Mouse (Mus musculus) heart, embryonic 16.5 days (tissue): ENCODE measurements at regions not wholly inside any gene's neighbourhood (a gene's known extent, or its start where the extent isn't known, plus 50 kb on each side); places are given as distances from the start of the nearest gene placed in this dataset.

Source experiments
- ATAC-seq: fragments of 200-750 bp; cut with Nextera tagmentation; replicated peaks from 2 replicates; pipeline ENCODE4 v1.8.0; 2017; ENCODE audit warnings: moderate number of reproducible peaks; ENCODE audit not compliant: insufficient read depth, low FRiP score; ENCODE audit errors: extremely low read depth
- H3K27ac ChIP-seq: fragments of 300-500 bp; sonication (generic); 2 replicates; pipeline ENCODE4 v1.5.1; 2014; ENCODE audit warnings: mild to moderate bottlenecking, low read length, control low read depth, moderate library complexity
- H3K27me3 ChIP-seq: fragments of 300-500 bp; sonication (generic); 2 replicates; pipeline ENCODE4 v1.6.1; 2014; ENCODE audit warnings: low read length, mixed read lengths; ENCODE audit not compliant: control insufficient read depth, insufficient read depth
- H3K36me3 ChIP-seq: fragments of 300-500 bp; sonication (generic); 2 replicates; pipeline ENCODE4 v1.6.1; 2014; ENCODE audit not compliant: control insufficient read depth, insufficient read depth
- H3K4me1 ChIP-seq: fragments of 300-500 bp; sonication (generic); 2 replicates; pipeline ENCODE4 v1.6.1; 2014; ENCODE audit warnings: low read length, mixed read lengths; ENCODE audit not compliant: control insufficient read depth, insufficient read depth
- H3K4me2 ChIP-seq: fragments of 300-500 bp; sonication (generic); 2 replicates; pipeline ENCODE4 v1.6.1; 2014; ENCODE audit warnings: low read depth, mild to moderate bottlenecking, control low read depth, low read length
- H3K4me3 ChIP-seq: fragments of 300-500 bp; sonication (generic); 2 replicates; pipeline ENCODE4 v1.5.1; 2014; ENCODE audit warnings: mild to moderate bottlenecking, control low read depth, low read length
- H3K9ac ChIP-seq: fragments of 300-500 bp; sonication (generic); 2 replicates; pipeline ENCODE4 v1.6.1; 2014; ENCODE audit warnings: low read length, control low read depth
- H3K9me3 ChIP-seq: fragments of 300-500 bp; sonication (generic); replicated peaks from 2 replicates; pipeline ENCODE4 v1.6.1; 2016; ENCODE audit warnings: low read length; ENCODE audit not compliant: control insufficient read depth
- WGBS: fragments of 180-500 bp; shearing (Covaris S2); extraction: QIAGEN DNeasy Blood & Tissue Kit; methylation state at CpG from one replicate; pipeline ENCODE4 v1.1.7; 2014; 5-methylcytosine and 5-hydroxymethylcytosine counted together

DNA sequence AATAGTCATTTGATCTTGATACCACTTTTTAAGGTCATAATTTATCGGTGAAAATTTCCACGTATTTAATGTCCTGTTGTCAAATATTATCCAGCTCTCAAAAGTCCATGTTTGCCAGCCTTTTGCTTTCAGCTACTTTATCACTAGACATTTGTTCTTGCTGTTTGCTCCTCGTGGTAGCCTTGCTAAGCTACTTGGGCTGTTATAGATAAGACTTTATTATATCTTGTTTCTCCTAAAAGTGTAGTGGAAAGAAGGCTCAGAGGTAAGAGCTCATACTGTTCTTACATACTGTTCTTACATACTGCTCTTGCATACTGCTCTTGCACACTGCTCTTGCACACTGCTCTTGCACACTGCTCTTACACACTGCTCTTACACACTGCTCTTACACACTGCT, 93.3 kb upstream of the Mon1b start:
- Histone ChIP-seq H3K9me3 (no peaks in the 10 kb centered on the region), H3K36me3 (no peaks in the 10 kb centered on the region), H3K9ac (no peak overlapping the region), H3K27ac (no peak overlapping the region), H3K4me1 (no peaks in the 10 kb centered on the region), H3K4me3 (no peak overlapping the region), H3K27me3 (no peaks in the 10 kb centered on the region), H3K4me2 (no peak overlapping the region)
- ATAC-seq = no peak
- WGBS = 56% methylated on average over 3 of the region's 3 CpGs

DNA sequence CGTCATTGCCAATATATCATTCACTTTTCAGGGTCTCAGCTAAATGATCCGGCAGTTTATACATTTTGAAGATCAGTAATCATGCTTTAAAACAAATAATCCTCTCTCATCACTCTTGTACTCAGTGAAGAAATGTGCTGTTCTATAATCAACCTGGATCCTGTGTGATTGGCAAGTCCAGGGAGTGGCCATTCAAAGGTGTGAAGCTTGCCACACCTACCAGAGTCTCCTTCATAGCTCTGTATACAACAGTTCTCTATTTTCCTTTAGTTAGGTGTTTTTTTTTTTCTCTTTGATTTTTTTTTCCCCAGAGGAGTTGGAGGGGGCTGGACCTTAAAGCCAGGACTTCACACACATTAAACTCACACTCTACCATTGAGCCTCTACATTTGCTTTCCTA, 92.7 kb upstream of the Mon1b start:
- no peak overlapping the region for H3K9ac ChIP-seq
- H3K4me1 ChIP-seq = no peaks in the 10 kb centered on the region
- H3K27me3 ChIP-seq = no peaks in the 10 kb centered on the region
- H3K27ac ChIP-seq = no peak overlapping the region
- no peak for ATAC-seq
- H3K9me3 ChIP-seq = no peaks in the 10 kb centered on the region
- H3K4me3 ChIP-seq = no peak overlapping the region
- H3K4me2 ChIP-seq = no peak overlapping the region
- H3K36me3 ChIP-seq = no peaks in the 10 kb centered on the region
- WGBS = 71% methylated on average over 2 of the region's 2 CpGs

DNA sequence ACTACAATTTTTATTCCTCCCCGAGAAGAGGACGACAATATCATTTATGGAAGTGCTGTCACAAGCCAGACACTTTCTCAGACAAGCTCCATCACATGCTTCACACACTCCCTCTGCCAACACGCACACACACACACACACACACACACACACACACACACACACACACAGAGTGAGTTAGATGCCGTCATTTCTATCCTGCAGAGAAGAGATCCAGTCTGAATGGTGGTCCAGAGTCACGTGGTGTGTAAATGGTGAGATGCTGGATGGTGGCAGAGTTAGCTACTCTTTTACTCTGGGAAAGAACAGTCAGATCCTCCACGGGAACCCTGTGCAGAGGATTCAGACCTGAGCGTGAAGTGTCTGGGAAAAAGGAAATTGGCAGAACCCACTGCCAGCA, 86.2 kb upstream of the Mon1b start:
- H3K27me3 ChIP-seq = no peaks in the 10 kb centered on the region
- H3K9ac ChIP-seq = no peak overlapping the region
- no peak overlapping the region for H3K27ac ChIP-seq
- H3K4me1 ChIP-seq = no peaks in the 10 kb centered on the region
- no peak for ATAC-seq
- no peaks in the 10 kb centered on the region for H3K36me3 ChIP-seq
- 0 out of 2 replicates have a peak, but pooled peaks cover 3% of the 10 kb centered on the region for H3K9me3 ChIP-seq
- no peak overlapping the region for H3K4me2 ChIP-seq
- H3K4me3 ChIP-seq = no peak overlapping the region
- 72% methylated on average over 7 of the region's 7 CpGs for WGBS

DNA sequence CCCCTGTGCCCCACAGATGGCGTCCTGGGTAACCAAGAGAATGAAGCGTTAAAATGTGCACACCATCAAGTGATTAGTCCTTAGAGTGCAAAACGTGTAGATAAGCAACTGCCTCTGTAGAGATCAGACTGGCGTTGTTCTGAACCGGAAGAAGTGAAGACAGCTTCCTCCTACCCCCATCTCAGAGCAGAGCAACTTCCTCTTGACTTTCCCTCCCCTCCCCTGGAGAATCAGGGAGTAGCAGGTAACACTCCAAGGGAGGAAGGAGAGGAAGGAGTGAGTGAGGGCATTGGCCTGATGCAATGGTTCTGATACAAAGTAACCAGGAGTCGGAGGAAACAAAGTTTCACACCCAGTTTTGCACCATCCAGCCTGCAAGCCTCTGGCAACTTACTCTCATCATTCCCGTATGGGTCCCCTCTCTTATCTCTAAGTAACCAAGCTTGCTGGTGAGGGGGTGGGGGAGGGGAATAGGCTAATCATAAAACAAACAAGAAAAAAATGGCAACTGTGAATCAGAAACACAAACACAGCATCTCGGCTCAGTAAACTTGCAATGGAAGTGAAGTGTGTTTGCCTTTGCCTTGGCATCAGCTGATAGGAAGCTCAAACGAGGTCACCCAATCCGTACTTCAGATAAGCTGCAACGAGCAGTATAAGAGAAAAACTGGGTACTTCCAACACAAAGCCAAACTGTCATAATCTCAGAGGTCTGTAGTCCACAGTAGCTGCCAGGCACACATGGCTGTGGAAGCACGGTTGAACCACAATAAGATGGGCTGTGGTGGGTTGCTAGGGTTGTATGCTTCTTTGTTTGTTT, 83.7 kb upstream of the Mon1b start:
- Histone ChIP-seq H3K9ac (no peak overlapping the region), H3K27me3 (no peaks in the 10 kb centered on the region), H3K27ac (no peak overlapping the region), H3K9me3 (0 out of 2 replicates have a peak, but pooled peaks cover 3% of the 10 kb centered on the region), H3K4me3 (no peak overlapping the region), H3K36me3 (no peaks in the 10 kb centered on the region), H3K4me2 (no peak overlapping the region), H3K4me1 (peaks cover 3% of the 10 kb centered on the region; the same call in 1 of the 2 replicates)
- 39% methylated on average over 12 of the region's 12 CpGs for WGBS
- no peak for ATAC-seq

DNA sequence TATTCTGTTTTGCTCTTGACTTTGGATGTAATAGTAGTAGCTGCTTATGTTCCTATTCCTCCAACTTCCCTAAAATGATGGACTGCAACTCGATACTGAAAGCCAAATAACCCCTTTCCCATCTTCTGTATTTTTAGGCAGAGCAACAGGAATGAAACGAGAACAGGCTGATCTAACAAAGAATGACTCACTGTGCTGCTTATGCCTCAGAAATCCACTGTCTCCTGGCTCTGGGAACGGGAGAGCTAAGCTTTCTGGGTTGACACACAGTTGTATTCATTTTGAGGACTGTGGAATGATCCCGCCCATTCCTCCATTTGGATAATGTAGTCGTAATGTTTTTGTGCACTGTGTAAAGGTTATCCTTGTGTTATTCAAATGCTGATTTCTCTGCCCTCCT, 82.6 kb upstream of the Mon1b start:
- no peak for ATAC-seq
- Histone ChIP-seq H3K36me3 (no peaks in the 10 kb centered on the region), H3K27me3 (no peaks in the 10 kb centered on the region), H3K4me2 (no peak overlapping the region), H3K27ac (no peak overlapping the region), H3K4me1 (peaks cover 3% of the 10 kb centered on the region; the same call in 1 of the 2 replicates), H3K9me3 (0 out of 2 replicates have a peak, but pooled peaks cover 3% of the 10 kb centered on the region), H3K9ac (no peak overlapping the region), H3K4me3 (no peak overlapping the region)
- 71% methylated on average over 5 of the region's 5 CpGs for WGBS

DNA sequence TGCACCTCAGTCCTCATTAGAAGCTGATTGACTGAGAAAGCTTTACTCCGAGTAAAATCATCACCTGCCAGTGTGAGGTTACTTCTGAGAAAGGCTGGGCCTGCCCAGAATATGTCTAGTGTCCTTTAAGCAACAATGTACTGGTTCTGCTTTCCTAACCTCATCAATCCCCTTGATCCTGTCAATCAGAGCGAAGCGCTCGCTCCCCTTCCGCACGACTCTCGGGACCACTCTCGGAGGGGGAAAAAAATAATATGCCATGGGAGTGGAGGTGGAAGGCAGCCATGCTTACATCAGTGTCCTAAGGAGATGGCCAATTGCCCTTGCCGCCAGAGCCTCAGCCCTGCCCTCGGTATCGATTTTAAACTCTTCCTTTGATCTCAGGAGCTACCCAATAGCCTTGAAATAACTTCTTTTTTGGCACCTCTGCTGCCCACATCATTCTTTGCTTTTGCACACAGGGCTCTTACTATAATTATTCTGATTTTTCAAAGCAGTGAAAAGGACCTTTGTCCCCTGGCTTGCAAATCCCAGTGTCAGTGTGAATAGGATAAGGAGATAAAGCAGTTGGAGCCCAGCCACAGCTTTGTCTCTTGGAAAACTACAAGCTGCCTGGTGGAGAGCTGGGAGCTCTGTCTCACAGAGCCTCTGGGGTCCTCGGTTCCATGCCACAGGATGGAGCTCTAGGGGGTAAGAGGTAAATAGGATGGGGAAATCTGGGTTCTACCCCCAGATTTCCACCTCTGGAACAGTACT, 80.5 kb upstream of the Mon1b start:
- H3K4me2 ChIP-seq = 0 out of 2 replicates have a peak overlapping the region, but pooled peaks have one; percentile 23
- ATAC-seq = no peak
- H3K9ac ChIP-seq = no peak overlapping the region
- H3K36me3 ChIP-seq = no peaks in the 10 kb centered on the region
- WGBS = 34% methylated on average over 12 of the region's 12 CpGs
- peaks cover 3% of the 10 kb centered on the region; the same call in 1 of the 2 replicates for H3K4me1 ChIP-seq
- H3K4me3 ChIP-seq = no peak overlapping the region
- H3K27me3 ChIP-seq = no peaks in the 10 kb centered on the region
- H3K27ac ChIP-seq = no peak overlapping the region
- H3K9me3 ChIP-seq = peaks cover 3% of the 10 kb centered on the region; the same call in 1 of the 2 replicates

DNA sequence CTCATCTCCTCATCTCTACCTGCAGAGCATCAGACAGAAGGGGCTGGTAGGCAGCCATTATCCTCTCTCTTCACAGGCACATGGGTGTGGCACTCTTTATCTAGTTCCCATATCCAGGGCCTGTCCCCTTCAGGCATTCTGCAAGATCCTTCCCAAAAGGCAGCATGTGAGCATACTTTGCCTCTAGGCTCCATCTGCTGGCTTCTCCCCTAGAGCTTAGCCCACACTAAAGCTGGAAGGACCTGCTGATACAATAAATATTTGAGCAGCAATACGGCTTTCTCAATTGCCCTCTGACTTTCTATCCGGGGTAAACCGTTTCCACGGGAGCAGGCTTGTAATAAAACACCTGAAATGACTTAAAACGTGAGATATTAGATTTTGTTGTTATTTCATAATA, 78.4 kb upstream of the Mon1b start:
- H3K27me3 ChIP-seq = no peaks in the 10 kb centered on the region
- H3K36me3 ChIP-seq = no peaks in the 10 kb centered on the region
- H3K4me3 ChIP-seq = no peak overlapping the region
- H3K9me3 ChIP-seq = peaks cover 7% of the 10 kb centered on the region; the same call in 1 of the 2 replicates
- WGBS = 86% methylated on average over 5 of the region's 5 CpGs
- H3K27ac ChIP-seq = no peak overlapping the region
- H3K9ac ChIP-seq = no peak overlapping the region
- H3K4me2 ChIP-seq = no peak overlapping the region
- H3K4me1 ChIP-seq = peaks cover 3% of the 10 kb centered on the region; the same call in 1 of the 2 replicates
- no peak for ATAC-seq

DNA sequence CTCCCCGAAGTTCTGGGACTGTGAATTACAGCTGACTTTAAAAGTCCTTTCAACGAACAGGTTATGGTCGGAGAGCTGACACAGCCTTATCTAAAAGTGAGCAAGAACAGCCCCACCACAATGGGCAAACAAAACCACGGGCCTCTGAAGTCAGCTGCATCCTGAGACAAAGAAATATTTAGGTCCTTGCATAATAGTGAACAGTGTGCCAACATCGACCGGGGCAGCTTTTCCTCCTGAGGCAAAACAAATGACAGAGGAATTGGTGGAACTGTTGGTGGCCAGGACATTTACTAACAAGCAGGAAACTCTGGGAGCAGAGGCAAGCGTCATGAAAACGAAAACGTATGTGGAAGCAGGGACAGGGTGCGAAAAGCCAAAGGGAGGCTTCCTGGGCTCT, 54.3 kb upstream of the Mon1b start:
- 15% methylated on average over 10 of the region's 10 CpGs for WGBS
- Histone ChIP-seq H3K4me1 (peaks cover 8% of the 10 kb centered on the region), H3K9ac (no peak overlapping the region), H3K4me2 (peak overlapping the region; percentile 26), H3K27me3 (no peaks in the 10 kb centered on the region), H3K4me3 (no peak overlapping the region), H3K27ac (no peak overlapping the region), H3K36me3 (no peaks in the 10 kb centered on the region), H3K9me3 (no peaks in the 10 kb centered on the region)
- ATAC-seq = no peak

DNA sequence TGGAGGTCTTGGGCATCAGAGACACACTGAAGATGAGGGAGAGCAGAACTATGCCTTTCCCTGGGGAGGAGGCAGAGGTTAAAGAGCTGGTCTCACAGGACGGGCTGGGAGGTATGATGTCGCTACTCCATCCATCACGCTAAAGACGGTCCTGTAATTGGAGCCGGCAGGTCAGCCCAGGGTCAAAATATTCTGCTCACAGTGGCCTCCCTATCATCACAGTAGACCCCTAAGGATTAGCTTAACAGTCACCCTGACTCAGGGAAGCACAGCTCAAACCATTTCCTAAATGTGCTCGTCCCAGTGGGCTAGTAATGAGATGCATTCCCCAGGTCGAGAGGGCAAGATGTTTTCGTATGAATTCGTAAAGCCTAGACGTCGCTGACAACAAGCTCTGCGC, 53.7 kb upstream of the Mon1b start:
- Histone ChIP-seq H3K4me2 (0 out of 2 replicates have a peak overlapping the region, but pooled peaks have one; percentile 26), H3K27ac (no peak overlapping the region), H3K4me3 (no peak overlapping the region), H3K9ac (no peak overlapping the region), H3K36me3 (no peaks in the 10 kb centered on the region), H3K27me3 (no peaks in the 10 kb centered on the region), H3K9me3 (no peaks in the 10 kb centered on the region), H3K4me1 (peaks cover 8% of the 10 kb centered on the region)
- no peak for ATAC-seq
- 35% methylated on average over 12 of the region's 12 CpGs for WGBS
